Mouse (Mus musculus) kidney, postnatal 0 days (tissue): Measurements from ENCODE around the gene Ankrd23. TPM values are rescaled to one million over a fixed set of nuclear protein-coding genes. Genes with fewer than 3 reads are reported as not detected.

Experiments used
- ATAC-seq: fragments of 200-750 bp; cut with Nextera tagmentation; replicated peaks from 2 replicates; pipeline ENCODE4 v1.8.0; 2017; ENCODE audit warnings: low read depth, moderate number of reproducible peaks, moderate TSS enrichment, moderate library complexity; ENCODE audit not compliant: low FRiP score
- DNase-seq: peaks from one replicate; pipeline ENCODE4 v3.0.0-alpha.2; 2016; ENCODE audit warnings: low spot score
- H3K27ac ChIP-seq: fragments of 300-500 bp; sonication (generic); 2 replicates; pipeline ENCODE4 v1.5.1; 2014; ENCODE audit warnings: mild to moderate bottlenecking
- H3K27me3 ChIP-seq: fragments of 300-500 bp; sonication (generic); 2 replicates; pipeline ENCODE4 v1.6.1; 2014; ENCODE audit warnings: low read length, mixed read lengths; ENCODE audit not compliant: insufficient read depth
- H3K36me3 ChIP-seq: fragments of 300-500 bp; sonication (generic); 2 replicates; pipeline ENCODE4 v1.6.1; 2014; ENCODE audit warnings: low read length, mixed read lengths; ENCODE audit not compliant: insufficient read depth
- H3K4me1 ChIP-seq: fragments of 300-500 bp; sonication (generic); replicated peaks from 2 replicates; pipeline ENCODE4 v1.6.1; 2014; ENCODE audit warnings: antibody characterized with exemption, low read length, mixed read lengths; ENCODE audit not compliant: insufficient read depth
- H3K4me2 ChIP-seq: fragments of 300-500 bp; sonication (generic); 2 replicates; pipeline ENCODE4 v1.6.1; 2014; ENCODE audit warnings: mild to moderate bottlenecking, low read length, moderate library complexity, mixed read lengths
- H3K4me3 ChIP-seq: fragments of 300-500 bp; sonication (generic); replicated peaks from 2 replicates; pipeline ENCODE4 v1.5.1; 2014; ENCODE audit warnings: low read depth, low read length
- H3K9ac ChIP-seq: fragments of 300-500 bp; sonication (generic); 2 replicates; pipeline ENCODE4 v1.6.1; 2014; ENCODE audit warnings: low read depth, low read length
- H3K9me3 ChIP-seq: fragments of 300-500 bp; sonication (generic); replicated peaks from 2 replicates; pipeline ENCODE4 v1.6.1; 2016; ENCODE audit warnings: low read length, inconsistent platforms, mixed read lengths
- CTCF ChIP-seq: IDR thresholded peaks from 2 replicates; pipeline ENCODE4 v1.5.1; 2016; ENCODE audit warnings: antibody characterized with exemption, low read depth, mild to moderate bottlenecking, moderate library complexity
- WGBS: fragments of 180-500 bp; shearing (Covaris S2); extraction: QIAGEN DNeasy Blood & Tissue Kit; methylation state at CpG from one replicate; pipeline ENCODE4 v1.1.7; 2014; 5-methylcytosine and 5-hydroxymethylcytosine counted together
- polyA plus RNA-seq: library from polyadenylated mRNA; unstranded; fragments of >200 nt; fragmentation: Nextera tagmentation; extraction: Ambion mirVana; gene quantifications from 2 replicates; pipeline ENCODE4 v1.2.1, GENCODE M21; 2015

Gene Ankrd23
- polyA plus RNA-seq, 1 experiment from 2014 or later = 10.9 TPM

DNA sequence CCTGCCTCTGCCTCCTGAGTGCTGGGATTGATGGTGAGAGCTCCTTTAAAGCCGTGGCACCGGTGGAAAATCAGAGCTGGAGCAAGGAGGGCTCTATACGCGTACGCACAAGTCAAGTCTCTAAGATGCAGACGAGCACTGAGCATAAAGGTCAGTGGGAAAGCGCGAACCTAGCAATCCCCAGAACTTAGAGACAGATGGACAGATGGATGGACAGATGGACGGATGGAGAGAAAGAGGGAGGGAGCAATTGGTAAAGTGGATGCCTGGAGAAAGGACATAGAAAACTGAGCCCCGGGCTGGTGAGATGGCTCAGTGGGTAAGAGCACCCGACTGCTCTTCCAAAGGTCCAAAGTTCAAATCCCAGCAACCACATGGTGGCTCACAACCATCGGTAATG is 4.1 kb upstream of the Ankrd23 start:
- peaks cover 25% of the 10 kb centered on the region for H3K36me3 ChIP-seq
- WGBS = 94% methylated on average over 12 of the region's 12 CpGs

DNA sequence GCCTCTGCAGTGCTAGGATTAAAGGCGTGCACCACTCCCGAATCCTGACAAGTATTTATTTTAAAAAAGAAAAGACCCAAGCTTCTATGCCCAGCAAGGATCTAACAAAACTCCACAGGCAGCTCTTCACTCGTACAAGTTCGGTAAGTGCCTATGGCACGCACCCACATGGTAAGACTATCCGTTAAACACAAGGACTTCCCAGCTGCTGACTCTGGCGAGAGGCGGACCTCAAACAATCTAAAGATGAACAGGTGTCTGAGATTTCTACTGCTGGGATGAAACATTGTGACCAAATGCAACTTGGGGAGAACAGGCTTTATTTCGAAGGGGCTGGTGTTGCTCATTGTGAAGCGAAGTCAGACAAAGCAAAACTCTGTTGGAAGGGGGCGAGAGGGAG is 3.4 kb upstream of the Ankrd23 start:
- H3K4me2 ChIP-seq = no peak overlapping the region
- 97% methylated on average over 11 of the region's 11 CpGs for WGBS
- DNase-seq (no peak), ATAC-seq (no peak)
- no peak for TF ChIP-seq CTCF
- no peak overlapping the region for H3K4me3 ChIP-seq
- H3K36me3 ChIP-seq = peaks cover 25% of the 10 kb centered on the region
- H3K9me3 ChIP-seq = no peaks in the 10 kb centered on the region
- H3K27ac ChIP-seq = no peak overlapping the region
- H3K4me1 ChIP-seq = no peaks in the 10 kb centered on the region
- no peak overlapping the region for H3K9ac ChIP-seq
- H3K27me3 ChIP-seq = no peaks in the 10 kb centered on the region

More for the DNA sequence above, 4.1 kb upstream of the Ankrd23 start:
- Histone ChIP-seq H3K27me3 (no peaks in the 10 kb centered on the region), H3K9ac (no peak overlapping the region), H3K9me3 (no peaks in the 10 kb centered on the region), H3K4me1 (no peaks in the 10 kb centered on the region), H3K4me3 (no peak overlapping the region), H3K27ac (no peak overlapping the region), H3K4me2 (no peak overlapping the region)
- TF ChIP-seq CTCF = no peak
- ATAC-seq (no peak), DNase-seq (no peak)

DNA sequence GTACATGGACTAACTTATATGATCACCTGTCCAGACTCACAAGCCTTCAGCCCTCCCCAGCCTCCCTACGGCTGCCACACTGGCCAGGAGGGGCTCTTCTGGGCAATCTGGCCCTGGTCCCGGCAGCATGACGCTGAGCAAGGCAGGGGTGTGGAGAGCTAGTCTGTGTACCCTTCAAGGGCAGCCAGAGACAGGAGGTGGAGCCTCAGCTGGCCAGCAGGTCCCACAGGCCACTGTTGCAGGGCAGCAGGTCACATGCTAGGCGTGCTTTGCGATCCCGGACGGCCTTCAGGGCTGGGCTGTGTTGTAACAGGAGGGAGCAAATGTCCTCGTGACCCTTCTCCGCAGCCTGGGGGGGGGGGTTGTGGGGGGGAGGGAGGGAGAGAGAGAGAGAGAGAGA is 2.5 kb upstream of the Ankrd23 start, which contains the start of gene Gm42417:
Gene Gm42417, minus strand, starts transcription at position 244 of the 400 bp plus-strand sequence.
- no peak within 1 kb of the TSS for H3K4me2 ChIP-seq
- H3K9me3 ChIP-seq = no peaks in the 10 kb centered on the region
- WGBS = 29% methylated on average over 9 of the region's 9 CpGs
- H3K36me3 ChIP-seq = peaks cover 25% of the 10 kb centered on the region
- H3K4me3 ChIP-seq = no peak within 1 kb of the TSS
- no peaks in the 10 kb centered on the region for H3K4me1 ChIP-seq
- TF ChIP-seq CTCF = no peak
- peak within 1 kb of the TSS; percentile 57 for H3K27ac ChIP-seq
- H3K27me3 ChIP-seq = no peaks in the 10 kb centered on the region
- no peak within 1 kb of the TSS for H3K9ac ChIP-seq
- peak; percentile 85 for ATAC-seq
- DNase-seq = no peak

DNA sequence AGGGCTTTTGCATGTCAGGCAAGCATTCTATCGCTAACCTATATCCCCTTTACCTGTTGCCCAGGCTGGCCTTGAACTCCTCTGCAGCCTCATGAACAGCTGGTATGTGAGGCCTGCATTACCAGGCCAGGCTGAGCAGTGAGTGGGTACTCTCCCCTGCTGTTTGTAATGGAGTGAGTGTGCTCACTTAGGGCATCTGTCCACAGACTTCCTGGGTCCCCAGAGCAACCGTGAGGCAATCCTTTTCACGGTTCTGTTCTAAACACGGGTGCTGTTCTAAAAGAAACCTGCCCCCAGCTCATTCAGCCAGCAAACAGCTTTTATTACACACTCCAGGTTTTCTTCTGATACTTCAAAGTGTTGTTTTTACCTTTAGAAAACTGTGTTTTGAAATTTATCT is 2.0 kb upstream of the Ankrd23 start:
- peak overlapping the region; percentile 57 for H3K27ac ChIP-seq
- 75% methylated on average over 4 of the region's 4 CpGs for WGBS

DNA sequence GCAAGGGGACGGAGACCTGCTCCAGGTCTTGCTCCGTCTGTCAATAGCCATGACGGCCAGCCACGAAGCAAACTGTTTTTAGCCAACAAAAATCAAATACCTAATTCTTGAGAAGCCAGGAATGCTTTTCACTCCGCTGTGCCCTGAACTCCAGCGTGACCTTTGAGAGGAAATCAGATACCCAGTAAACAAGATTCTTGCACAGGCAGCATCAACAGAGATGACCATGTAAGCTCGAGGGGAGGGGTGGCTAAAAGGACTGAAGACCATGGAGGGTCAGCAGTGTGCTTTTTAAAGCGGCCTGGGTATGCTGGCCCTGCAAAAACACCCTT is 320 bp downstream of the Ankrd23 start:
- no peak overlapping the region for H3K4me2 ChIP-seq
- H3K4me3 ChIP-seq = no peak overlapping the region
- no peaks in the 10 kb centered on the region for H3K4me1 ChIP-seq
- no peak overlapping the region for H3K9ac ChIP-seq
- WGBS = 59% methylated on average over 8 of the region's 8 CpGs
- ATAC-seq (no peak), DNase-seq (no peak)
- no peaks in the 10 kb centered on the region for H3K27me3 ChIP-seq
- H3K27ac ChIP-seq = no peak overlapping the region
- peaks cover 21% of the 10 kb centered on the region for H3K36me3 ChIP-seq
- no peak for TF ChIP-seq CTCF
- H3K9me3 ChIP-seq = no peaks in the 10 kb centered on the region

More for the DNA sequence above, 2.0 kb upstream of the Ankrd23 start:
- Histone ChIP-seq H3K9me3 (no peaks in the 10 kb centered on the region), H3K27me3 (no peaks in the 10 kb centered on the region), H3K9ac (no peak overlapping the region), H3K4me1 (no peaks in the 10 kb centered on the region), H3K4me3 (no peak overlapping the region), H3K4me2 (no peak overlapping the region), H3K36me3 (peaks cover 25% of the 10 kb centered on the region)
- no peak for TF ChIP-seq CTCF
- no peak for ATAC-seq
- DNase-seq = no peak

DNA sequence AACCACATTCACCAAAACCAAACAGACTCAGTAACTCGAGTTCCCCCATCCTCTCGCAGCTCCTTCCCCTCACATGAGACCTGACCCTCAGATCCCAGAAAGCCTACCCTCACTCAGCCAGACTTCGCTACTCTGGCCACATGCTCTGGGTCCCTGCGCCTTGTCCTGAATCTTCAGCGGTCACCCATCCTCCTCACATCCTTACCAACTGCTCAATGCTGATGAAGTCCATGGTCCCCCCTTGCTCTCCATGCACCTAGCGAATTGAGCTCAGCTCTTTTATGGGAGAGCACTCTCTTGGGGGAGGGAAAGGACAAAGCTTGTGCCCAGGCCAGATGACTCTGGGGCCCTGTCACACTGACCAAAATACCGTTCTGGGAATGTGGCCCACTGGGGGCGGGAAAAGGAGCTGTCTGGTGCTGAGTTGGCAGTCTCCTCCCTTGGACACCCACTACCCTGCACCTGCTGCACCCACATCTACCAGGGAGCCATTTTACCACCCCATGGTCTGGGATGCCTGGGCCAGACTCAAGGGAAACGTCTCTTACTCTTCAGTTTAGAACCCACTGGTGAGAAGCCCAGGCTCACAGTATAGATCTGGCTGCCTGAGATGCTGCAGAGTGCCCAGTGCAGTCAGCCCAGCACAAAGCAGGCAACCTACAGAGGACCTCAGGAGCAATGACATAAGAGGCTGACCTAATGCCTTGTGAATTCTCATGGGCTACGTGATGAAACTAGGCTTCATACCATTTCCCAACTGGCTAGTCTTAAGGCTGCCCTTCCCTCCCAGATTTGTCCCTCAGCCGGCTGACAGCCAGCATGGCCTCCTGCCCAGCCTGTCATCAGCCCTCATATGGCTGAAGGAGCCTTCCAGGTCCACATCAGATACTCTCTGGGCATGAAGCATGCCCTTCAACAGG is 946 bp downstream of the Ankrd23 start:
- no peak for TF ChIP-seq CTCF

More for the DNA sequence above, 946 bp downstream of the Ankrd23 start:
- Histone ChIP-seq H3K36me3 (peaks cover 23% of the 10 kb centered on the region), H3K4me1 (no peaks in the 10 kb centered on the region), H3K27ac (no peak overlapping the region), H3K9ac (no peak overlapping the region), H3K4me3 (no peak overlapping the region), H3K4me2 (no peak overlapping the region), H3K27me3 (no peaks in the 10 kb centered on the region), H3K9me3 (no peaks in the 10 kb centered on the region)
- WGBS = 80% methylated on average over 11 of the region's 11 CpGs
- no peak for ATAC-seq
- DNase-seq = no peak
